ENCODE assay signal across 23 mouse cellular contexts in the genomic region with DNA sequence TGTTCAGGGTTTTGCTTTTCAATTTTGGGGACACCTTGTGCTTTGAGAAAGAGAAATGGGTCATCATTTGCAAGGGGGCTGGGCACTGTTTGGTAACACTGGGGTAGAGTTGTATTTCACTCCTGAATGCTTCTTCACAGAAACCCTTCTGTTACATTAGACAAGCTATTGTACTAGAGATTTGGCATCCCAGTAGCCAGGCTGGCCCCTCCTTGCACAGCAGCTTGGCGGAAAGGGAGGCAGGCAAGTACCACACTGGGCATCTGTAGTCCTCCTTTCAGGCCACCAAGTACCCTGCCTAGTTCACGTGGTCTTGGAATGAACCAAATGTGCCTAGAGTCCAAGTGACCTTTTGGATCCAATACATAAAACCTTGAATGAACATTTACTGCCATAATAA. TPM values are rescaled to one million over a fixed set of nuclear protein-coding genes. Genes with fewer than 3 reads are reported as not detected.
DNase-seq lines count a peak whose midpoint lies in the region; ATAC-seq and TF ChIP-seq lines count a peak whose summit lies in the region.
"Had no signal": no experiment of that assay in that cellular context is flagged by ENCODE, and none has a peak within 500 bp of the region (broad histone marks: within the 10 kb centered on the region; RNA-seq: fewer than 3 reads in every experiment).

No protein-coding gene starts in this region.

- TF ChIP-seq CTCF in cerebellum, adult 2 months (IDR thresholded peaks at IDR 0.05; ENCODE audit: borderline replicate concordance, insufficient read depth, low read depth, low read length), result no peak
- no peak for TF ChIP-seq CTCF in Patski (IDR thresholded peaks at IDR 0.05)

- H3K4me3 ChIP-seq in cerebellum, adult 2 months (replicated peaks; ENCODE audit: insufficient read depth, low read depth, low read length), result no peak overlapping the region
- H3K4me3 ChIP-seq: hindbrain, embryonic 10.5 days; megakaryocyte, embryonic 14.5 days had no signal

- CTCF ChIA-PET in Patski (lab: Charles Lee), result no interaction called here

- TF ChIP-seq POLR2A in cerebellum, adult 2 months (IDR thresholded peaks at IDR 0.05; ENCODE audit: borderline replicate concordance, insufficient read depth, low read length), result no peak

- H3K27ac ChIP-seq in cerebellum, adult 2 months (ENCODE audit: insufficient read depth, low read length), result peak overlapping the region; percentile 43; the same call in 1 of the 2 replicates
- H3K27ac ChIP-seq: hindbrain, embryonic 10.5 days; hindbrain, postnatal 0 days had no signal

- DNase-seq in cerebellum, adult 2 months, result peak in 1 of 2 experiments; percentile 45
- DNase-seq in cerebellum, postnatal 36 days, result no peak
- peak; percentile 60 for DNase-seq in layer of hippocampus, adult 11-12 months (ENCODE audit: low spot score)
- no peak for DNase-seq in layer of hippocampus, adult 9-10 months (ENCODE audit: low spot score)
- no peak for DNase-seq in Patski (ENCODE audit: low read depth, low spot score)
- peak; percentile 83 for DNase-seq in layer of hippocampus, adult 9-11 months
- DNase-seq: adrenal gland, postnatal 10 days; cerebellum, adult 8-10 months; embryo, embryonic 11 days; gastrocnemius, postnatal 25 days; lung, adult 18-20 months; lung, postnatal 14 days; midbrain, embryonic 14.5 days; thymus, postnatal 4 days had no signal

- peaks cover 30% of the 10 kb centered on the region for H3K4me1 ChIP-seq in cerebellum, adult 2 months (ENCODE audit: control insufficient read depth, insufficient read depth, low read length)
- H3K4me1 ChIP-seq: hindbrain, embryonic 10.5 days; megakaryocyte, embryonic 14.5 days had no signal

- no peaks in the 10 kb centered on the region for H3K27me3 ChIP-seq in cerebellum, adult 2 months (ENCODE audit: control insufficient read depth, insufficient read depth, low read length)
- no peaks in the 10 kb centered on the region for H3K27me3 ChIP-seq in Patski
- H3K27me3 ChIP-seq: megakaryocyte, embryonic 14.5 days had no signal

- 34% methylated on average over 2 of the region's 2 CpGs for WGBS in cerebellum, adult 2 months

- POLR2A ChIA-PET in Patski (lab: Charles Lee), result no interaction called here

- in situ Hi-C loops in Patski (cut with MboI; ENCODE audit: low pct_unique_long_range_greater_than_20kb), result no loop called here

- ATAC-seq in Patski, result peak; percentile 31
- ATAC-seq in megakaryocyte, adult 5-6 weeks (ENCODE audit: poor library complexity, severe bottlenecking), result no peak
- no peak for ATAC-seq in granulocyte monocyte progenitor cell, adult 5-6 weeks (replicated peaks; ENCODE audit: poor library complexity, severe bottlenecking)
- ATAC-seq: activated CD4-positive, CD25-positive, alpha-beta regulatory T cell, adult 4 months; CD4-positive, CD25-positive, alpha-beta regulatory T cell, adult 4 months; forebrain, embryonic 16.5 days; hindbrain, postnatal 0 days; intestine, postnatal 0 days had no signal

RNA-seq across cellular contexts. Expression of gene Otud7a, which starts 18.1 kb away (rescaled TPM):
- 51.4 and 63.6 TPM in 2 replicates for polyA plus RNA-seq in cerebellum, adult 2 months (2012; rRNA removed)
- polyA plus RNA-seq in Patski (2021), result 1.2 TPM
- total RNA-seq in megakaryocyte, adult 5-6 weeks (2015), result not detected in 2 replicates
- not detected in 2 replicates for total RNA-seq in megakaryocyte, adult 5-6 weeks (2017)
- not detected in 2 replicates for total RNA-seq in granulocyte monocyte progenitor cell, adult 5-6 weeks (2014; fragmentation: Nextera tagmentation)
- total RNA-seq in granulocyte monocyte progenitor cell, adult 5-6 weeks (2017), result not detected in 2 replicates
- polyA plus RNA-seq: activated CD4-positive, CD25-positive, alpha-beta regulatory T cell, adult 4 months; CD4-positive, CD25-positive, alpha-beta regulatory T cell, adult 4 months had no signal

Comparison
In these comparisons a context has a peak if more than half of its experiments do, and no peak if none do; other contexts are left out.
1. DNase-seq: peak in layer of hippocampus, adult 11-12 months (single experiment) and layer of hippocampus, adult 9-11 months (single experiment); none in cerebellum, postnatal 36 days (0 of 2), layer of hippocampus, adult 9-10 months (single experiment) and Patski (single experiment).